Mouse (Mus musculus) heart, embryonic 16.5 days (tissue): ENCODE results near the gene Gm14325. TPM values are rescaled to one million over a fixed set of nuclear protein-coding genes. Genes with fewer than 3 reads are reported as not detected.

Experiments used
- polyA plus RNA-seq: library from polyadenylated mRNA; unstranded; fragments of >200 nt; fragmentation: Nextera tagmentation; extraction: Ambion mirVana; gene quantifications from 2 replicates; pipeline ENCODE4 v1.2.1, GENCODE M21; 2015

Gene Gm14325
- polyA plus RNA-seq, 1 experiment from 2014 or later, result 36.5 TPM

Other genes starting within 250 kb of the Gm14325 start
- 4.1 and 6.6 TPM in 2 replicates for gene Gm14322, start 81.0 kb downstream of the Gm14325 start, polyA plus RNA-seq
- gene Gm14327, start 56.8 kb upstream of the Gm14325 start, polyA plus RNA-seq, result 3.9 and 4.2 TPM in 2 replicates
- 0.29 TPM in 1 of 2 replicates, not detected in the other for gene Zfp972, start 85.3 kb upstream of the Gm14325 start, polyA plus RNA-seq
- gene Gm14326, start 117.0 kb upstream of the Gm14325 start, polyA plus RNA-seq, result 22.3 and 23.7 TPM in 2 replicates
- 15.5 and 17.6 TPM in 2 replicates for gene Zfp971, start 182.9 kb upstream of the Gm14325 start, polyA plus RNA-seq
- gene Zfp931, start 238.1 kb upstream of the Gm14325 start, polyA plus RNA-seq, result 14.0 and 14.3 TPM in 2 replicates